Mouse (Mus musculus) midbrain, embryonic 14.5 days (tissue): ENCODE data around the gene Coro1c. TPM values are rescaled to one million over a fixed set of nuclear protein-coding genes. Genes with fewer than 3 reads are reported as not detected.
"Not testable (repeated sequence)": the region's sequence is repeated elsewhere in the genome, so short reads cannot be mapped to it uniquely, and the experiment has no call there.

Experiments used
- ATAC-seq: fragments of 200-750 bp; cut with Nextera tagmentation; 2 replicates; pipeline ENCODE4 v1.8.0; 2017; ENCODE audit warnings: moderate number of reproducible peaks, moderate library complexity; ENCODE audit not compliant: low FRiP score, low TSS enrichment
- DNase-seq: peaks from one replicate; pipeline ENCODE4 v3.0.0-alpha.2; 2015
- H3K27ac ChIP-seq: fragments of 300-500 bp; sonication (generic); replicated peaks from 2 replicates; pipeline ENCODE4 v1.5.1; 2014; ENCODE audit warnings: mild to moderate bottlenecking, low read depth, low read length, moderate library complexity
- H3K27me3 ChIP-seq: fragments of 300-500 bp; sonication (generic); 2 replicates; pipeline ENCODE4 v1.6.1; 2014; ENCODE audit warnings: low read length, control low read depth, mixed read lengths; ENCODE audit not compliant: control insufficient read depth, insufficient read depth
- H3K36me3 ChIP-seq: fragments of 300-500 bp; sonication (generic); 2 replicates; pipeline ENCODE4 v1.6.1; 2014; ENCODE audit warnings: low read length, control low read depth; ENCODE audit not compliant: control insufficient read depth, insufficient read depth
- H3K4me1 ChIP-seq: fragments of 300-500 bp; sonication (generic); 2 replicates; pipeline ENCODE4 v1.6.1; 2014; ENCODE audit warnings: mild to moderate bottlenecking, antibody characterized with exemption, low read length, control low read depth; ENCODE audit not compliant: control insufficient read depth, insufficient read depth
- H3K4me2 ChIP-seq: fragments of 300-500 bp; sonication (generic); 2 replicates; pipeline ENCODE4 v1.6.1; 2014; ENCODE audit warnings: mild to moderate bottlenecking, low read length, moderate library complexity
- H3K4me3 ChIP-seq: fragments of 300-500 bp; sonication (generic); replicated peaks from 2 replicates; pipeline ENCODE4 v1.5.1; 2014; ENCODE audit warnings: low read depth, low read length
- H3K9ac ChIP-seq: fragments of 300-500 bp; sonication (generic); replicated peaks from 2 replicates; pipeline ENCODE4 v1.6.1; 2014; ENCODE audit warnings: mild to moderate bottlenecking, low read length, moderate library complexity
- H3K9me3 ChIP-seq: fragments of 300-500 bp; sonication (generic); 2 replicates; pipeline ENCODE4 v1.6.1; 2016; ENCODE audit warnings: low read length, control low read depth, mixed read lengths; ENCODE audit not compliant: control insufficient read depth
- WGBS: fragments of 180-500 bp; shearing (Covaris S2); extraction: QIAGEN DNeasy Blood & Tissue Kit; methylation state at CpG from one replicate; pipeline ENCODE4 v1.1.7; 2014; 5-methylcytosine and 5-hydroxymethylcytosine counted together
- polyA plus RNA-seq: library from polyadenylated mRNA; unstranded; fragments of >200 nt; fragmentation: Nextera tagmentation; extraction: Ambion mirVana; gene quantifications from 2 replicates; pipeline ENCODE4 v1.2.1, GENCODE M21; 2014

The Coro1c gene
- polyA plus RNA-seq, 1 experiment from 2014 or later = 201 TPM

GRCm38 (mm10) chr5:113813608-113814007 lies 95.0 kb downstream of the Coro1c start:
- WGBS = 23% methylated on average over 9 of the region's 9 CpGs
- H3K4me1 ChIP-seq = 0 out of 2 replicates have a peak, but pooled peaks cover 3% of the 10 kb centered on the region
- no peak overlapping the region for H3K27ac ChIP-seq
- no peak overlapping the region for H3K4me3 ChIP-seq
- H3K36me3 ChIP-seq = no peaks in the 10 kb centered on the region
- ATAC-seq = no peak
- DNase-seq = no peak
- H3K4me2 ChIP-seq = no peak overlapping the region
- H3K9me3 ChIP-seq = 0 out of 2 replicates have a peak, but pooled peaks cover 4% of the 10 kb centered on the region
- H3K27me3 ChIP-seq = no peaks in the 10 kb centered on the region
- H3K9ac ChIP-seq = no peak overlapping the region

- H3K9me3 ChIP-seq = 0 out of 2 replicates have a peak, but pooled peaks cover 4% of the 10 kb centered on the region
- no peak overlapping the region for H3K4me2 ChIP-seq
- H3K4me1 ChIP-seq = no peaks in the 10 kb centered on the region
- no peak for DNase-seq
- no peak for ATAC-seq
- H3K27me3 ChIP-seq = no peaks in the 10 kb centered on the region
- H3K4me3 ChIP-seq = no peak overlapping the region
- no peaks in the 10 kb centered on the region for H3K36me3 ChIP-seq
- H3K27ac ChIP-seq = no peak overlapping the region
- 94% methylated on average over 2 of the region's 2 CpGs for WGBS
- H3K9ac ChIP-seq = no peak overlapping the region
Measured at GRCm38 (mm10) chr5:113812638-113813037, 95.9 kb downstream of the Coro1c start.

GRCm38 (mm10) chr5:113811824-113812420 lies 96.6 kb downstream of the Coro1c start:
- H3K27me3 ChIP-seq, H3K4me1 ChIP-seq, H3K9me3 ChIP-seq, H3K27ac ChIP-seq, H3K4me2 ChIP-seq, DNase-seq, ATAC-seq, H3K4me3 ChIP-seq, H3K36me3 ChIP-seq, H3K9ac ChIP-seq: not testable (repeated sequence)
- 24% methylated on average over 11 of the region's 12 CpGs for WGBS

- 94% methylated on average over 4 of the region's 4 CpGs for WGBS
- no peak overlapping the region for H3K9ac ChIP-seq
- DNase-seq (no peak), ATAC-seq (no peak)
- H3K27ac ChIP-seq = no peak overlapping the region
- no peaks in the 10 kb centered on the region for H3K27me3 ChIP-seq
- no peak overlapping the region for H3K4me3 ChIP-seq
- no peaks in the 10 kb centered on the region for H3K36me3 ChIP-seq
- H3K4me1 ChIP-seq = no peaks in the 10 kb centered on the region
- 0 out of 2 replicates have a peak, but pooled peaks cover 4% of the 10 kb centered on the region for H3K9me3 ChIP-seq
- H3K4me2 ChIP-seq = no peak overlapping the region
Measured at GRCm38 (mm10) chr5:113810111-113810510, 98.4 kb downstream of the Coro1c start.

- Histone ChIP-seq H3K9ac (no peak overlapping the region), H3K27ac (no peak overlapping the region), H3K4me1 (no peaks in the 10 kb centered on the region), H3K4me3 (no peak overlapping the region), H3K9me3 (0 out of 2 replicates have a peak, but pooled peaks cover 4% of the 10 kb centered on the region), H3K36me3 (no peaks in the 10 kb centered on the region), H3K27me3 (no peaks in the 10 kb centered on the region), H3K4me2 (no peak overlapping the region)
- DNase-seq (no peak), ATAC-seq (no peak)
- 96% methylated on average over 2 of the region's 2 CpGs for WGBS
Measured at GRCm38 (mm10) chr5:113808177-113808576, 100.4 kb downstream of the Coro1c start.

GRCm38 (mm10) chr5:113807712-113808111 lies 100.8 kb downstream of the Coro1c start:
- ATAC-seq (no peak), DNase-seq (no peak)
- 61% methylated on average over 9 of the region's 9 CpGs for WGBS
- Histone ChIP-seq H3K27ac (no peak overlapping the region), H3K4me2 (no peak overlapping the region), H3K9me3 (0 out of 2 replicates have a peak, but pooled peaks cover 4% of the 10 kb centered on the region), H3K27me3 (no peaks in the 10 kb centered on the region), H3K9ac (no peak overlapping the region), H3K36me3 (no peaks in the 10 kb centered on the region), H3K4me3 (no peak overlapping the region), H3K4me1 (no peaks in the 10 kb centered on the region)

GRCm38 (mm10) chr5:113806414-113806813 lies 102.1 kb downstream of the Coro1c start:
- 53% methylated on average over 10 of the region's 10 CpGs for WGBS
- H3K4me2 ChIP-seq = no peak overlapping the region
- no peak overlapping the region for H3K27ac ChIP-seq
- H3K9me3 ChIP-seq = 0 out of 2 replicates have a peak, but pooled peaks cover 4% of the 10 kb centered on the region
- H3K27me3 ChIP-seq = no peaks in the 10 kb centered on the region
- H3K9ac ChIP-seq = no peak overlapping the region
- H3K4me3 ChIP-seq = no peak overlapping the region
- H3K36me3 ChIP-seq = no peaks in the 10 kb centered on the region
- no peaks in the 10 kb centered on the region for H3K4me1 ChIP-seq
- no peak for DNase-seq
- ATAC-seq = no peak

GRCm38 (mm10) chr5:113805301-113805700 lies 103.3 kb downstream of the Coro1c start:
- Histone ChIP-seq H3K27me3 (no peaks in the 10 kb centered on the region), H3K4me1 (0 out of 2 replicates have a peak, but pooled peaks cover 3% of the 10 kb centered on the region), H3K4me3 (no peak overlapping the region), H3K9me3 (no peaks in the 10 kb centered on the region), H3K9ac (no peak overlapping the region), H3K27ac (no peak overlapping the region), H3K4me2 (no peak overlapping the region), H3K36me3 (no peaks in the 10 kb centered on the region)
- 94% methylated on average over 9 of the region's 9 CpGs for WGBS
- ATAC-seq (no peak), DNase-seq (no peak)

- no peaks in the 10 kb centered on the region for H3K27me3 ChIP-seq
- no peak overlapping the region for H3K4me2 ChIP-seq
- WGBS = 68% methylated on average over 7 of the region's 7 CpGs
- no peak for ATAC-seq
- H3K9me3 ChIP-seq = no peaks in the 10 kb centered on the region
- H3K4me3 ChIP-seq = no peak overlapping the region
- H3K4me1 ChIP-seq = 0 out of 2 replicates have a peak, but pooled peaks cover 7% of the 10 kb centered on the region
- H3K9ac ChIP-seq = no peak overlapping the region
- no peaks in the 10 kb centered on the region for H3K36me3 ChIP-seq
- DNase-seq = no peak
- no peak overlapping the region for H3K27ac ChIP-seq
Measured at GRCm38 (mm10) chr5:113804395-113804966, 104.1 kb downstream of the Coro1c start.
